Mouse (Mus musculus) hindbrain, postnatal 0 days (tissue): ENCODE results near the gene Rpl36a-ps1. TPM values are rescaled to one million over a fixed set of nuclear protein-coding genes. Genes with fewer than 3 reads are reported as not detected.

Source experiments
- ATAC-seq: fragments of 200-750 bp; cut with Nextera tagmentation; 2 replicates; pipeline ENCODE4 v1.8.0; 2017; ENCODE audit warnings: mild to moderate bottlenecking, moderate TSS enrichment, moderate library complexity
- DNase-seq: peaks from one replicate; pipeline ENCODE4 v3.0.0-alpha.2; 2015; ENCODE audit warnings: low spot score
- H3K27ac ChIP-seq: fragments of 300-500 bp; sonication (generic); 2 replicates; pipeline ENCODE4 v1.5.1; 2014; ENCODE audit warnings: mild to moderate bottlenecking
- H3K27me3 ChIP-seq: fragments of 300-500 bp; sonication (generic); 2 replicates; pipeline ENCODE4 v1.6.1; 2014; ENCODE audit warnings: low read length, mixed read lengths; ENCODE audit not compliant: insufficient read depth
- H3K36me3 ChIP-seq: fragments of 300-500 bp; sonication (generic); 2 replicates; pipeline ENCODE4 v1.6.1; 2014; ENCODE audit warnings: low read length, mixed read lengths; ENCODE audit not compliant: insufficient read depth
- H3K4me1 ChIP-seq: fragments of 300-500 bp; sonication (generic); 2 replicates; pipeline ENCODE4 v1.6.1; 2014; ENCODE audit warnings: antibody characterized with exemption, low read length, mixed read lengths; ENCODE audit not compliant: insufficient read depth
- H3K4me2 ChIP-seq: fragments of 300-500 bp; sonication (generic); 2 replicates; pipeline ENCODE4 v1.6.1; 2014; ENCODE audit warnings: low read depth, mild to moderate bottlenecking, low read length, moderate library complexity, mixed read lengths
- H3K4me3 ChIP-seq: fragments of 300-500 bp; sonication (generic); 2 replicates; pipeline ENCODE4 v1.5.1; 2014; ENCODE audit warnings: low read length
- H3K9ac ChIP-seq: fragments of 300-500 bp; sonication (generic); replicated peaks from 2 replicates; pipeline ENCODE4 v1.6.1; 2014; ENCODE audit warnings: mild to moderate bottlenecking, low read length, moderate library complexity, mixed read lengths
- H3K9me3 ChIP-seq: fragments of 300-500 bp; sonication (generic); 2 replicates; pipeline ENCODE4 v1.6.1; 2016; ENCODE audit warnings: low read length, mixed read lengths
- CTCF ChIP-seq: IDR thresholded peaks from 2 replicates; pipeline ENCODE4 v1.5.1; 2016; ENCODE audit warnings: antibody characterized with exemption, control low read depth, low read depth
- WGBS: fragments of 180-500 bp; shearing (Covaris S2); extraction: QIAGEN DNeasy Blood & Tissue Kit; methylation state at CpG from one replicate; pipeline ENCODE4 v1.1.7; 2014; 5-methylcytosine and 5-hydroxymethylcytosine counted together
- polyA plus RNA-seq: library from polyadenylated mRNA; unstranded; fragments of >200 nt; fragmentation: Nextera tagmentation; extraction: Ambion mirVana; gene quantifications from 2 replicates; pipeline ENCODE4 v1.2.1, GENCODE M21; 2015
- total RNA-seq: library from RNA; depleted of rRNA; stranded (reverse); fragments of >200 nt; gene quantifications from 2 replicates; pipeline ENCODE4 v1.2.3, GENCODE M21; 2014

Gene Rpl36a-ps1
- total and polyA plus RNA-seq, 2 experiments from 2014 or later, result not detected

DNA sequence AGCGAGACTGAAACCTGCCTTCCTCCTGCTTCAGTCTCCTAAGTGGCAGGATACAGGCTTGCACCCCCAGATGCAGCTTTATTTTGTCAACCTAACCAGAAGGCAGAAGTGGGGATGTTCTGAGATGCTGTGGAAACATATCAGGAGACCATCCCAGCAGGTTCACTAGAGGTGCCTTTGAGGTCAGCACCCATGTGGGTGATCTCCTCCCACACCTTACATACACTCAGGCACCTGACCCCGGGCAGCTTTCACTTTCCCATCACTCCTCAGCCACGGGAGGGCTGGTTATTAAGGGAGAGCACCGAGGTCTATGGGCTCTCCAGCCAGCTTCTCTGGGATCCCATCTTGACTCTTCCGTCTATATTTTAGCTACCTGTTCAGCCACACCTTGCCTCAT lies 38.5 kb upstream of the Rpl36a-ps1 start:
- H3K9ac ChIP-seq, result no peak overlapping the region
- H3K9me3 ChIP-seq, result no peaks in the 10 kb centered on the region
- no peaks in the 10 kb centered on the region for H3K4me1 ChIP-seq
- WGBS, result 81% methylated on average over 5 of the region's 5 CpGs
- DNase-seq, result no peak
- H3K4me2 ChIP-seq, result no peak overlapping the region
- no peaks in the 10 kb centered on the region for H3K27me3 ChIP-seq
- no peak for TF ChIP-seq CTCF
- 0 out of 2 replicates have a peak, but pooled peaks have one; percentile 38 for ATAC-seq
- no peak overlapping the region for H3K4me3 ChIP-seq
- H3K27ac ChIP-seq, result no peak overlapping the region
- peaks cover 3% of the 10 kb centered on the region; the same call in 1 of the 2 replicates for H3K36me3 ChIP-seq

GRCm38 (mm10) chr14:99031337-99031873 lies 37.3 kb upstream of the Rpl36a-ps1 start:
- H3K4me1 ChIP-seq, result no peaks in the 10 kb centered on the region
- peaks cover 3% of the 10 kb centered on the region; the same call in 1 of the 2 replicates for H3K36me3 ChIP-seq
- 83% methylated on average over 5 of the region's 5 CpGs for WGBS
- H3K4me2 ChIP-seq, result no peak overlapping the region
- no peak for ATAC-seq
- no peak overlapping the region for H3K9ac ChIP-seq
- H3K4me3 ChIP-seq, result no peak overlapping the region
- no peaks in the 10 kb centered on the region for H3K27me3 ChIP-seq
- no peak for DNase-seq
- TF ChIP-seq CTCF, result no peak
- H3K9me3 ChIP-seq, result no peaks in the 10 kb centered on the region
- no peak overlapping the region for H3K27ac ChIP-seq

- Histone ChIP-seq H3K4me1 (no peaks in the 10 kb centered on the region), H3K27ac (no peak overlapping the region)
- ATAC-seq, result no peak
These were observed 35.9 kb upstream of the Rpl36a-ps1 start for GRCm38 (mm10) chr14:99029987-99030386.

DNA sequence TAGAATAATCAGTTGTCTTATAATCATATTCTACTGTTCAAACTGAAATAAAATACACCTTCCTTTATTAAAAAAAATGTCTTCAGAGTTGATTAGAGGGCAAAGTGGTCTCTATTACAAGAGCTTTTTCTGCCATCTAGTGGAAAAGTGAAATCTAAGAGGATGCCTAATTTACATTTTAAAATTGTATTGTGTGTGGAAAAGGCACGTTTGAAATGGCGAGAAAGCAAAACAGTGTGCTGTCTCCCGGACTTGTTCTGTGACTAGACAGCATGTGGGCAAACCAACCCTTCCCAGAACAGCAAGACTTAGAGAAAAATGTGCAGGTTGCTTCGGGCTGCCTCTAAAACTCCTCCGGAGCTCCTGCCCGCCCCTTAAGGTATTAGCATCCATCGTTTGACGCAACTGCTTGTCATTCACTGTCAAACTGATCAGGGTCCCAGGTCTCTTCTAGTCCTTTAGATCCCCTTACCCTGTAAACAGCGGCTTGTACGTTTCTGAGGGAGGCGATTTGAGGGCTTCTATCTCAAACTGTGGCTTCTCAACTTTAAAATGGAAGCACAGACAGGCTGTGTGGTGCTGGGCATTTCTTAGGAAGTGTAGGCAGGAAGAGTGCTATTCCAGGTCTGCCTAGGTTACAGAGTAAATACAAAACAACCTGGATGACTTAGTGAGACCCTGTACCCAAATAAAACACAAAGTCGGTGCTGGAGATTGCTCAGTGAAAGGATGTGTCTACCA lies 28.4 kb upstream of the Rpl36a-ps1 start:
- DNase-seq (peak; percentile 76), ATAC-seq (0 out of 2 replicates have a peak, but pooled peaks have one; percentile 48)
- H3K9ac ChIP-seq, result 0 out of 2 replicates have a peak overlapping the region, but pooled peaks have one; percentile 24
- no peaks in the 10 kb centered on the region for H3K36me3 ChIP-seq
- H3K27me3 ChIP-seq, result no peaks in the 10 kb centered on the region
- H3K4me2 ChIP-seq, result peak overlapping the region; percentile 52
- H3K4me3 ChIP-seq, result peak overlapping the region; percentile 28
- H3K27ac ChIP-seq, result no peak overlapping the region
- TF ChIP-seq CTCF, result peak; percentile 65
- no peaks in the 10 kb centered on the region for H3K4me1 ChIP-seq
- 41% methylated on average over 12 of the region's 12 CpGs for WGBS
- no peaks in the 10 kb centered on the region for H3K9me3 ChIP-seq

More at GRCm38 (mm10) chr14:99029987-99030386, 35.9 kb upstream of the Rpl36a-ps1 start:
- WGBS, result 73% methylated on average over 5 of the region's 5 CpGs
- Histone ChIP-seq H3K9me3 (no peaks in the 10 kb centered on the region), H3K36me3 (no peaks in the 10 kb centered on the region), H3K9ac (no peak overlapping the region), H3K4me3 (no peak overlapping the region), H3K27me3 (no peaks in the 10 kb centered on the region), H3K4me2 (no peak overlapping the region)
- TF ChIP-seq CTCF, result no peak
- no peak for DNase-seq

DNA sequence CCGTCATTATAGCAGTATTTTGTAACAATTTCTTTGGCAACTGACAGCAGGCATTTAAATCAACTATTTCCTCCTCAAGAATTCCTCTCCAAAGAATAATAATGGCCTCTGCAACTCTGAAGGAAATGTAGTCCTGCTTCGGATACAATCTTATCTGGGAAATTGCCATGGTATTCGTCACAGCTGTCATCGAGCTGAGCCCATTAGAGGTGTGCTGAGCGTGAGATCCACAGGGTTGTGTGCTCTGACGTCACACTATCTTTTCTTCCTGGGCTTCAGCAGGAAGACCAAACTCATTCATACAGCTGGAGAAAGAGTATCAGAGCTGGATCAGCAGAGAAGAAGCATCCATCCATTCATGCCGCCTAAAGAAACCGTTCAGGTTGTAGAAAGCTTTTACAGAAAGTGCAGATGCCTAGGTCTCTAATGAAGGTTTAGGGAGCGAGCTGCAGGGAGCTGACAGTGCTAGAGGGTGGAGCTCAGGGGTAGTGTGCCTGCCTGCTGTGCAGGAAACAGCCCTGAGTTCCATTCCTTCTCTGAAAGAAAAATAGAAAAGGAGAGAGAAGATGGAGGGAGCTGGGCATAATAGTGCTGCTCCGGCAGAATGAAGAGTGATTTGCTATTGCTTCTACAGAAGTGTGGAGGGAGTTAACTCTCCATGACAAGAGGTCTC lies 25.2 kb upstream of the Rpl36a-ps1 start:
- no peaks in the 10 kb centered on the region for H3K9me3 ChIP-seq
- ATAC-seq (no peak), DNase-seq (no peak)
- no peak overlapping the region for H3K4me2 ChIP-seq
- H3K9ac ChIP-seq, result no peak overlapping the region
- no peaks in the 10 kb centered on the region for H3K4me1 ChIP-seq
- WGBS, result 62% methylated on average over 10 of the region's 10 CpGs
- TF ChIP-seq CTCF, result no peak
- H3K36me3 ChIP-seq, result no peaks in the 10 kb centered on the region
- H3K4me3 ChIP-seq, result no peak overlapping the region
- no peaks in the 10 kb centered on the region for H3K27me3 ChIP-seq
- no peak overlapping the region for H3K27ac ChIP-seq

- WGBS, result 88% methylated on average over 7 of the region's 7 CpGs
- Histone ChIP-seq H3K9me3 (no peaks in the 10 kb centered on the region), H3K9ac (no peak overlapping the region), H3K4me3 (no peak overlapping the region), H3K4me1 (no peaks in the 10 kb centered on the region), H3K36me3 (no peaks in the 10 kb centered on the region), H3K27ac (no peak overlapping the region), H3K4me2 (no peak overlapping the region), H3K27me3 (no peaks in the 10 kb centered on the region)
- DNase-seq (no peak), ATAC-seq (no peak)
- no peak for TF ChIP-seq CTCF
These were observed 24.6 kb upstream of the Rpl36a-ps1 start for GRCm38 (mm10) chr14:99018691-99019090.
